ENCODE assay signal across 11 mouse cellular contexts in the genomic region with DNA sequence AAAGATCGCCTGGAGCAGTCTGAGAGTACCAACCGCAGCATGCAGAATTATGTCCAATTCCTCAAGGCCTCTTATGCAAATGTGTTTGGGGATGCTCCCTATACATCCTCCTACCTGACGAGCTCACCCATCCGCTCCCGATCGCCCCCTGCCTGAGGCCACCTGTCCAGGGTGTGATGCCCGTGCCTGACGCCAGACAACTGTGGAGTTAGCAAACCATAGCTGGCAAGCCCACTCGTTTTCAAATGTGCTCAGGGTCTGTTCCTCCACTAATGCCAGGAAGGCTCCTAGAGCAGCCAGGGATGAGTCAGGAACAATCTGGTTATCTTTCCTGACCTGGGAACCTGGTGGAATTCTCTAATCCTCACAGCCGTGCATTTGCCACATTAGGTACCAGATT. TPM values are rescaled to one million over a fixed set of nuclear protein-coding genes. Genes with fewer than 3 reads are reported as not detected.
DNase-seq lines count a peak whose midpoint lies in the region.
"Had no signal": no experiment of that assay in that cellular context is flagged by ENCODE, and none has a peak within 500 bp of the region (broad histone marks: within the 10 kb centered on the region; RNA-seq: fewer than 3 reads in every experiment).

No protein-coding gene starts in this region.

- DNase-seq in adrenal gland, postnatal 25 days: peak; percentile 36
- no peak for DNase-seq in adrenal gland, postnatal 10 days
- DNase-seq in ES-CJ7 (ENCODE audit: low read depth, low spot score) (peak; percentile 44), adipocyte (ENCODE audit: low spot score) (no peak)
- peak; percentile 99 for DNase-seq in cerebellum, adult 9-10 months
- DNase-seq in layer of hippocampus, adult 9-10 months (ENCODE audit: low spot score): peak; percentile 18
- DNase-seq in frontal cortex, postnatal 10 days (ENCODE audit: low spot score in 2 of 2): no peak
- no peak for DNase-seq in thymus, postnatal 4 days
- DNase-seq: adrenal gland, postnatal 36 days; heart, adult 2 months; heart, postnatal 10 days had no signal

RNA-seq across cellular contexts. Expression of gene Gle1, which starts 4.7 kb away (rescaled TPM):
- total RNA-seq in adrenal gland, postnatal 25 days (2021): 39.1 and 41.9 TPM in 2 replicates
- 10 to 100 TPM; 31.8 to 36.5 TPM for total RNA-seq in adrenal gland, postnatal 10 days (2021)

RNA-seq across cellular contexts. Expression of gene Sptan1, which starts 34.9 kb away (rescaled TPM):
- total RNA-seq in adrenal gland, postnatal 25 days (2021): 206 and 225 TPM in 2 replicates
- 100 to 1,000 TPM; 200 to 226 TPM for total RNA-seq in adrenal gland, postnatal 10 days (2021)

RNA-seq across cellular contexts. Expression of gene Odf2, which starts 41.5 kb away (rescaled TPM):
- 51.0 and 66.3 TPM in 2 replicates for total RNA-seq in adrenal gland, postnatal 25 days (2021)
- 10 to 100 TPM; 41.1 to 44.6 TPM for total RNA-seq in adrenal gland, postnatal 10 days (2021)

Comparison
In these comparisons a context has a peak if more than half of its experiments do, and no peak if none do; other contexts are left out.
1. DNase-seq: peak in adrenal gland, postnatal 25 days (single experiment), ES-CJ7 (single experiment), cerebellum, adult 9-10 months (single experiment) and layer of hippocampus, adult 9-10 months (single experiment); none in adrenal gland, postnatal 10 days (single experiment), frontal cortex, postnatal 10 days (0 of 2), thymus, postnatal 4 days (single experiment) and adipocyte (single experiment).